Mouse (Mus musculus): ENCODE measurements at regions not wholly inside any gene's neighbourhood (a gene's known extent, or its start where the extent isn't known, plus 50 kb on each side); places are given as distances from the start of the nearest gene placed in this dataset.
A peak's percentile ranks its signal among the peaks of the same experiment; 100 is the strongest.

DNA sequence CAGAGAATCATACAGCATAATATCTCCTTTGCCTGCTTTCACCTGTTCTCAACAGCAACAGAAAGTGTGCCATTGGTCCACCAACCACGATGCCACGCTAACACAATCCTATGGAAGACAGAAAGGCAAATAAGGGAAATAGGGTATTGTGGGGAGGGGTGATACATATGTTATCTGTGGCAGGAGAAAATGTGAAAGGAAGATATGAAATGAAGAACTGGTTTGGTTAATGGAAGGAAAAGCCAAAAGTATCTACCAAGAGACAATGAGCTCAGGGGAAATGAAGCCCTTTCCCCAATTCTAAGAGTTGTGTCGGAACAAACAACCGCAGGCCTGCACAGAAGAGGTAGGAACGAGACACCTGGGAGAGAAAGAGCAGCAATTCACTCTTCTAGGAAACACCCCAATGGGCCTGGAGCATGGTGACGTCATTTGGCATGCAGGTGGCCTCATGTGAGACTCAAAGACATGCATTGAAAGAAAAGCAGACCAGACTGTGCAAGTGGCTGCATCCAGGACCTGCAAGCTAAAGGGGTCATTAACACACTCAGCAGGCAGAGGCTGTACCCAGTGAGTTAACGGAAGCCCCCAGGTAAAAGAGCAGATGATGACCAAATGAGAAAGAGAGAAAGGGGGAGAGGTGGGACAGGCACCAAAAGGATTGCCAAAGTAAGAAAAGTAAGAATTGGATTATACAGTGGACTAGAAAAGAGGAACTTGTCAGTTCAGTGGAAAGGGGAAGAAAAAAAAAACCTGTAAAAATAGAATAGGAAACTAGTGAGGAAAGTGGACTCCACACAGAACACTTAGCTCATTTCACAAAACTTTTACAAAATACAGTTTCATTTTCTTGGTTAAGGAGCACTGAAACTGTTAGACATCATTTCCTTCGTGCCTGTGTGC, 522.2 kb upstream of the Cited2 start:
- ATAC-seq (ENCODE audit: low FRiP score, low read depth) = no peak
- Histone ChIP-seq H3K4me1 (peaks cover 12% of the 10 kb centered on the region), H3K27ac (replicated peaks) (no peak overlapping the region), H3K27me3 (no peaks in the 10 kb centered on the region), H3K4me3 (no peak overlapping the region), H3K36me3 (no peaks in the 10 kb centered on the region), H3K4me2 (replicated peaks) (no peak overlapping the region), H3K9me3 (no peaks in the 10 kb centered on the region), H3K9ac (replicated peaks) (no peak overlapping the region)
- WGBS = 78% methylated on average over 8 of the region's 8 CpGs

DNA sequence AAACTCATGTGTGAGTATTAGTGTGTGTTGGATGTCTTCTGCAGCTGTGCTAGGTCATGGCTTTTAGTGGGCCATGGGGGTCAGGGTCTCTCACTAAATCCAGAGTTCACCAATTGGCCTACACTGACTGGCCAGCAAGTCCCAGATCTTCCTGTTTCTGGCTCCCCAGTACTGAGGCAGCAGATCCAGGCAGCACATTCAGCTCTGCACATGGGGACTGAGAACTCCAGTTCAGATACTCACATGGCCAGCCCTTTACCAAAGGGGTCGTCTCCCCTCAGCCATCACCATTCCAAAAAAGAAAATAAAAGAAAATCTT, 521.6 kb upstream of the Cited2 start:
- Histone ChIP-seq H3K27ac (replicated peaks) (no peak overlapping the region), H3K4me3 (no peak overlapping the region)

DNA sequence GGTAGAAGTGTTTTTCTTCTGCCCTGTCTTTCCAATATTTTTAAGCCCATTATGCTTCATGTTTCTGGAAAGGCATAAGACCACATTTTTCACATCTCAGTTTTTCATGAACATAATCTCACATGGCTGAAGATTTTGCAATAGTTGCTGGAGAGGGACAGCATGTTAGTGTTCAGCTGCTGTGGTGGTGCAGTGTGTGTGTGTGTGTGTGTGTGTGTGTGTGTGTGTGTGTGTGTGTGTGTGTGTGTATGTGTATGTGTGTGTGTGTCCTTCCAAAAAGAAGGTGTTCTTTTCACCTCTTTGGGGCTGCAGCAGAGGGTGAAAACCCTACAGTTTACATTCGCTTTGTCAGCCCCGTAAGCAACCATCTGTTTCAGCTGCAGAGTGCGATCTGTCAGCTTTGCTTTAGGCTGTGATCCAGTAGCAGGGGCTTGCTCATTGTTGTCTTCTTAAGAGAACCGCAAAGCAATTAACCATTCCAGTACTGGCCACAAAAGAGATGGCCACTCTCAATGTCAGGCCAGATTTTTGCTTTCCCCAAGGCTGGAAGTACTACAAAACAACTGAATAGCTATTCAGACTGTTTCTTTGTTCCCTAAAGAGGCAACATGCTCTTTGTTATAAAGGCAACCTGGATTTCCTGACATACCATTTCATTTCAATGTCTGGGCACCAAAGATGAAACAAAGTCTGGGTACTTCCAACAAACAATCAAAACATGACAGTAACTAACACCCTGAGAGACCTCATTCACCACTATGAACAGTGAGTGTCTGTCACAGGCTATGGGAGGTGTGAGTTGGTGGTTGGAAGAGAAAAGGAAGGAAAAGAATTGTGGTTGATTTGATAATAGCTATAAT, 520.2 kb upstream of the Cited2 start:
- H3K4me3 ChIP-seq = no peak overlapping the region
- no peaks in the 10 kb centered on the region for H3K27me3 ChIP-seq
- H3K9me3 ChIP-seq = no peaks in the 10 kb centered on the region
- peak overlapping the region; percentile 79 for H3K27ac ChIP-seq (replicated peaks)
- no peaks in the 10 kb centered on the region for H3K36me3 ChIP-seq
- H3K4me1 ChIP-seq = peaks cover 12% of the 10 kb centered on the region
- ATAC-seq (ENCODE audit: low FRiP score, low read depth) = peak; percentile 93
- H3K4me2 ChIP-seq (replicated peaks) = no peak overlapping the region
- 11% methylated on average over 4 of the region's 4 CpGs for WGBS
- no peak overlapping the region for H3K9ac ChIP-seq (replicated peaks)

More for the DNA sequence above, 521.6 kb upstream of the Cited2 start:
- Histone ChIP-seq H3K27me3 (no peaks in the 10 kb centered on the region), H3K9ac (replicated peaks) (no peak overlapping the region), H3K4me2 (replicated peaks) (no peak overlapping the region), H3K4me1 (peaks cover 12% of the 10 kb centered on the region), H3K36me3 (no peaks in the 10 kb centered on the region), H3K9me3 (no peaks in the 10 kb centered on the region)
- 76% methylated on average over 1 of the region's 1 CpGs for WGBS
- no peak for ATAC-seq (ENCODE audit: low FRiP score, low read depth)

DNA sequence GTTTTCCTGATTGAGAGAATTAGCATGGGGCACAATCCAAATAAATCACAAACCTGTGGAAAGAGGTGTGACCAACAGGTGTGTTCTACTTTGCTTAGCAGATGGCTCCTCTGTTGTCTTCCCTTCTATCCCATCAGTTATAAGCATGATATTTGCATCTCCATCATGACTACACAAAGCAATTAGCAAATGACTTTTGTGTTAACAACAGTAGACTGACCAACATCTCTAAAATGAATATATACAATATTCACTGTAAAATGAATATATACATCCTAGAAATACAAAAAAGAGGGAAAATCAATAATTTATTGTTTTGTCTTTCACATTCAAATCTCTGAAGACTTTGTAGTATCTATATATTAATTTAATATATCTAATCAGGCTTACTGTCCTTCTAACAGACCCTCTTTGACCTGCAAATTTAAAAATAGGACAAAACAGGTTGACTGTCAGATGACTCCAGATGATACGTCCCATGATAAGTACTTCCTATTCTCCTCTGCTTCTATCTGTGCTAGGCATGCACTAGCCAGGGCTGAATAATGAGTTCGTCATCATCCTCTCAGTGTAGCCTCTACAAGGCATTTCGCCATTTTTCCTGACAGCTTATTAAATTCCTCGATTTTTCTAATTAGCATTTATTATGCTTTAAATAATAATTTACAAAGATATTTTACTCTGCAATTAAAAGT, 519.5 kb upstream of the Cited2 start:
- H3K4me3 ChIP-seq = no peak overlapping the region
- H3K36me3 ChIP-seq = no peaks in the 10 kb centered on the region
- no peaks in the 10 kb centered on the region for H3K27me3 ChIP-seq
- 80% methylated on average over 4 of the region's 4 CpGs for WGBS
- H3K27ac ChIP-seq (replicated peaks) = peak overlapping the region; percentile 79
- no peak overlapping the region for H3K9ac ChIP-seq (replicated peaks)
- peak; percentile 35; the same call in 1 of the 2 replicates for ATAC-seq (ENCODE audit: low FRiP score, low read depth)
- peaks cover 12% of the 10 kb centered on the region for H3K4me1 ChIP-seq
- no peaks in the 10 kb centered on the region for H3K9me3 ChIP-seq
- no peak overlapping the region for H3K4me2 ChIP-seq (replicated peaks)

DNA sequence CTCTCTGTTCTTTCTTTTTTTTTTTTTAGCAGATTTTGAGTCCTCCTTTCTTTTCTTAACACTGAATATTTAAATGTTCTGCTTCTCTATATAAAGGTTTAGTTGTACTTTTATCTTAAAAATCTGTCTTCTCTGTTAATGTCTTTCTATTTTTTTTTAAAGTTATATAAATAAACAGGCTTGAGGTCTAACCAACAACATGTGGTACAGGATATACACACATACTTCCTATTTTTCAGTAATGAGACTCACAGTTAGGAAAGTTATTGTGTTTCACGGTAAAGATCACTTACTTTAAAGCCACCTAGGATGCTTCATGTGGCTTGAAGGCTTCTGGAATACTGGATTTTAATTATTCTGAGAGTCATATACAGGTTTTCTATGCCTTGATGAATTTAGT, 518.9 kb upstream of the Cited2 start:
- Histone ChIP-seq H3K36me3 (no peaks in the 10 kb centered on the region), H3K9ac (replicated peaks) (no peak overlapping the region), H3K9me3 (no peaks in the 10 kb centered on the region), H3K27me3 (no peaks in the 10 kb centered on the region), H3K4me3 (no peak overlapping the region), H3K4me1 (peaks cover 12% of the 10 kb centered on the region), H3K4me2 (replicated peaks) (no peak overlapping the region), H3K27ac (replicated peaks) (no peak overlapping the region)
- WGBS = 74% methylated on average over 1 of the region's 1 CpGs
- ATAC-seq (ENCODE audit: low FRiP score, low read depth) = no peak

DNA sequence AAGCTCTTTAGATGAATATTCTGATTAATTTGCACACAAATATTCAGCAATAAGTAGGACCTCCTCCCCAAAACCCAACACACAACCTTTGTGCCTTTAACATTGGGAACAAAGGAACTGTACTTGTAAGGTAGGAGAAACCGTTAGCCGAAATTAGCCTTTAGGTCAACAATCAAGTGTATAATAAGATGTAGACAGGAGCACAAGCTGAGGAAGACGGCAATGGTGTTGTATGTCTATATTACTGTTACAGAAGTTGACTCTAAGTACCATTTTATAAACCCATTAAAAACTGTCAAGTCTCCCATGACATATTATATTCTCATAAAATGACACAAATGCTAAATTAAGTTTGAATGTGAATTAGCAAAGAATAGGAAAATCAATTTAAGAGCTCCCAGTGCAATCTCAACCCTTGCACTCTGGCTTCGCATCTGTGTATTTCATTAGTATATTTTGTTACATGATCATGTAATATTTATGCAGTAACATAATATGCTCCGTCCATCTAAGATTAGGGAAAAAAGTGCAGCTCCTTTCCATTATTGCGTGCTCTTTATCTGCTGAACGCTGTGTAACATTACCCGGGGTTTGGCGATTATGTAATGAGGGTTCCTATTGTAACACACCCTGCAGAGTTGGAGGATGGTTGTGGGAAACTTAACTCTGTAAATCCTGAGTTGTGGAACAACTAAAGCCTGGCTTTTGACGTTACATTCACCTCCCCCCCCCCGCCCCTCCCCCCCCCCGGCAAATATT, 510.3 kb upstream of the Cited2 start:
- Histone ChIP-seq H3K9ac (replicated peaks) (no peak overlapping the region), H3K4me2 (replicated peaks) (peak overlapping the region; percentile 32), H3K4me1 (peaks cover 17% of the 10 kb centered on the region), H3K4me3 (no peak overlapping the region), H3K27me3 (no peaks in the 10 kb centered on the region), H3K27ac (replicated peaks) (peak overlapping the region; percentile 56; the same call in 1 of the 2 replicates), H3K9me3 (no peaks in the 10 kb centered on the region), H3K36me3 (no peaks in the 10 kb centered on the region)
- 21% methylated on average over 12 of the region's 12 CpGs for WGBS
- peak; percentile 81 for ATAC-seq (ENCODE audit: low FRiP score, low read depth)

DNA sequence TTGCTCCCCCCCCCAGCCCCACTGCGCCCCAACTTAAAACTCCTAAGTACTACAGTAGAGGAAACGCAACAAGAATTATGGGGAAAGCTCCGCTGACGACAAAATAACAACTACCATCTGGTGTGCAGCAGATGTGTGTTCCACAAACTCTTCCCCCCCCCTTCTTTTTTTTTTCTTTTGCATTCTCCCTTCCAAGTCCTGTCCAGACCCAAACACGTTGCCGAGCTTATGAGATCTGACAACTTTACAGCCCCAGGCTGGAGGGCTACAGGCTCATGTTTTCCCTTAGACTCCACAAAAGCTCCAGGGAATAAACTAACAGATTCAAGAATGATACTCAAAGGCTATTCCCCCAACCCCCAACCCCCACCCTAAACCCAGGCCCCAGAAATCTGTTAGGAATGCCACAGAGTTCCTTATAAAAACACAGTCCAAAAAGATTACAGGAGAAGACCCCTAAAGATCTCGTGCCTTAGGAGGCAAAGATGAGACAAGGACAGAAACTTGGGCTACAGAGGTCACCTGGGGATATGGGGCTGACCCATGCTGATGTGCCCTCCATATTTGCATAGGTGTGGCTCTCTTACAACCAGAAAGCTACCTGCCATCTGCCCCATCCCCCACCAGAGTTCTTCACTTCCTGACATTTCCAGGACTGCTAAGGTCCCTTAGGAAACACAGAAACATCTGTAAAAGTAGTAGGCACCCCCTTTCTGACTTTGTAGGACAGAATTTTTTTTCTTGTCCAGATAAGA, 509.5 kb upstream of the Cited2 start:
- Histone ChIP-seq H3K27me3 (no peaks in the 10 kb centered on the region), H3K9ac (replicated peaks) (no peak overlapping the region), H3K4me2 (replicated peaks) (peak overlapping the region; percentile 32), H3K4me3 (no peak overlapping the region), H3K27ac (replicated peaks) (0 out of 2 replicates have a peak overlapping the region, but pooled peaks have one; percentile 15), H3K9me3 (no peaks in the 10 kb centered on the region), H3K4me1 (peaks cover 17% of the 10 kb centered on the region), H3K36me3 (no peaks in the 10 kb centered on the region)
- peak; percentile 80 for ATAC-seq (ENCODE audit: low FRiP score, low read depth)
- 44% methylated on average over 7 of the region's 7 CpGs for WGBS

DNA sequence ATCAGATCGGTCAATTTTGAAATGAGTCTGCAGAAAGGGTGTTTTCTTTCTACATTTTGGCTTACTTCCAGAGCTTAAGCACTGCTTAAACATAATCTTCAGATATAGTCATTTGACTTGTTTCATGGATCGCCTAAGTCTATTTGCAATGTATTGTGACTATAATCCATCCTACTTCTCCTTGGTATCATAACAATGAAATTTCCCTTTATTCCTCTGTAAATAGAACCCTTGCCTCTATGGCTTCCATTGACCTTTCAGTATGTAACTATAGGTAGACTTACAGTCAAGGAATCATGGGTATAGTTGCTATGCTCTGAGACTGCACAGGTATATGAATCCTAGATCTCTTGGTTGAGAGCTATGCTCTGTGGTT, 509.0 kb upstream of the Cited2 start:
- WGBS = 86% methylated on average over 2 of the region's 2 CpGs
- H3K4me1 ChIP-seq = peaks cover 17% of the 10 kb centered on the region
- no peaks in the 10 kb centered on the region for H3K9me3 ChIP-seq

DNA sequence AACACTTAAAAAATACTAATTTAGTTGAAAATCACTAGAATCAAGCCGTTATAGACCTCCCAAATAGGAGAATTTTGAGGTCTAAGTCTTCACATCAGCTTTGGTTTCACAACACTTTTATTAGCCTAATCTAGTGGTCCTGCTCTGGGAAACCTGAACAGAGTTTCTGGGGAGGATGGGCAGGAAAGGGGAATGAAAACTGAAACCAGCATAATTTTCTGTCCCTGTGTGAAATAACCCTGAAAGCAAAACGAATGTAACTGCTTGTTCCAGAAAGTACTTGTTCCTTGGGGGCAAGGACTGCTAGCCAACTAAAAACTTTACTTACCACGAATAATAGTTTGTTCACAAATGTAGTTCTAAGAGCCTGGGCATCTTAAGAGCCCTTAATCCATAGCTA, 508.0 kb upstream of the Cited2 start:
- ATAC-seq (ENCODE audit: low FRiP score, low read depth) = no peak
- H3K36me3 ChIP-seq = no peaks in the 10 kb centered on the region
- 78% methylated on average over 3 of the region's 3 CpGs for WGBS
- no peak overlapping the region for H3K4me3 ChIP-seq
- no peaks in the 10 kb centered on the region for H3K9me3 ChIP-seq
- peaks cover 17% of the 10 kb centered on the region for H3K4me1 ChIP-seq
- no peaks in the 10 kb centered on the region for H3K27me3 ChIP-seq
- H3K4me2 ChIP-seq (replicated peaks) = no peak overlapping the region
- H3K9ac ChIP-seq (replicated peaks) = no peak overlapping the region
- H3K27ac ChIP-seq (replicated peaks) = no peak overlapping the region

More for the DNA sequence above, 509.0 kb upstream of the Cited2 start:
- H3K4me2 ChIP-seq (replicated peaks) = no peak overlapping the region
- H3K36me3 ChIP-seq = no peaks in the 10 kb centered on the region
- ATAC-seq (ENCODE audit: low FRiP score, low read depth) = no peak
- no peaks in the 10 kb centered on the region for H3K27me3 ChIP-seq
- H3K4me3 ChIP-seq = no peak overlapping the region
- H3K27ac ChIP-seq (replicated peaks) = no peak overlapping the region
- no peak overlapping the region for H3K9ac ChIP-seq (replicated peaks)

DNA sequence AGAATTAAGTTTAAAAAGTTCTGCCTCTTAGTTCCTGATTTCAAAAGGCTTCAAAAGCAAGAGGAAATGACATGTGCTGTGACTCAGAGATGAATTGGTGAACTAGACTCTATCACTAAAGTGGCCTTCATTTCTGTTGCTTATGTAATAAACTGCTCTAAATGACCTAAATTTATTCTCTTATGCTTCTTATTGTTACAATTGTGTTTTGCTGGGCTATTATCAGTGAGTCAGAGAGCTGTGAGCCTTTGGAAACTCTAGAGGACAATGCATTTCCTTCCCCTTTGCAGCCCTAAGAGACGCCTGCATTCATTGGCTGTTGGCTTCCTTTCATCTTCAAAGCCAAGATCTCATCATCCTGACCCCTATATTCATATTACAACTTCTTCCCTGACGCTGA, 501.5 kb upstream of the Cited2 start:
- 42% methylated on average over 2 of the region's 2 CpGs for WGBS
- no peaks in the 10 kb centered on the region for H3K27me3 ChIP-seq

DNA sequence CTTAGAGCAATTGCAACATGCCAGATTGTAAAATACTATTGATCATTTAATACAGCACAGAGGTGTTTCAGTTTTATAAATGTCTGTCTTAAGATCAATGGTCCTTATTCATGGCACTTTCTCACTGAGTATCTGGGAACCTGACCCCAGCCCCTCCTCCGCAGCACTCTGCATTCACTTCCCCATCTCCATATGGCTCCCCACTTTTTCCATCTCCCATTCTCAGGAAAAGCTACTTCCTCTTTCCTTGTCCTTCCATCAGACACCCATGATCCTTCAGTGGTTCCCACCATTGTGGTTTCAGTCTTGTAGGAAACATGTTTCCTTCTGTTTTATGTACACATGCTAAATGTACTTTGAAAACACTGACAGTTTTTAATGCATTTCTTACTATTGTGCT, 497.3 kb upstream of the Cited2 start:
- no peak overlapping the region for H3K27ac ChIP-seq (replicated peaks)
- no peak for ATAC-seq (ENCODE audit: low FRiP score, low read depth)
- no peak overlapping the region for H3K9ac ChIP-seq (replicated peaks)
- 100% methylated on average over 1 of the region's 1 CpGs for WGBS
- no peaks in the 10 kb centered on the region for H3K9me3 ChIP-seq
- H3K27me3 ChIP-seq = no peaks in the 10 kb centered on the region
- H3K4me3 ChIP-seq = no peak overlapping the region
- no peak overlapping the region for H3K4me2 ChIP-seq (replicated peaks)
- peaks cover 10% of the 10 kb centered on the region for H3K4me1 ChIP-seq
- no peaks in the 10 kb centered on the region for H3K36me3 ChIP-seq

More for the DNA sequence above, 501.5 kb upstream of the Cited2 start:
- no peaks in the 10 kb centered on the region for H3K36me3 ChIP-seq
- H3K4me1 ChIP-seq = no peaks in the 10 kb centered on the region
- no peak for ATAC-seq (ENCODE audit: low FRiP score, low read depth)
- H3K27ac ChIP-seq (replicated peaks) = no peak overlapping the region
- no peak overlapping the region for H3K4me2 ChIP-seq (replicated peaks)
- no peak overlapping the region for H3K4me3 ChIP-seq
- no peaks in the 10 kb centered on the region for H3K9me3 ChIP-seq
- H3K9ac ChIP-seq (replicated peaks) = no peak overlapping the region
